In genomic region chr10:117676644-117677313, GRCm38 (mm10) we compare ENCODE assay signal across 9 mouse cellular contexts. TPM values are rescaled to one million over a fixed set of nuclear protein-coding genes. Genes with fewer than 3 reads are reported as not detected.
DNase-seq lines count a peak whose midpoint lies in the region; ATAC-seq and TF ChIP-seq lines count a peak whose summit lies in the region.
"Had no signal": no experiment of that assay in that cellular context is flagged by ENCODE, and none has a peak within 500 bp of the region (broad histone marks: within the 10 kb centered on the region; RNA-seq: fewer than 3 reads in every experiment).

No protein-coding gene starts in this region.

- peak overlapping the region; percentile 65 for H3K4me2 ChIP-seq in hindbrain, embryonic 13.5 days
- H3K4me2 ChIP-seq in midbrain, embryonic 14.5 days (ENCODE audit: low read length): peak overlapping the region; percentile 63

- no peaks in the 10 kb centered on the region for H3K4me1 ChIP-seq in embryonic fibroblast, embryonic 13.5 days (ENCODE audit: control insufficient read depth, insufficient read depth, low read length)
- peaks cover 12% of the 10 kb centered on the region for H3K4me1 ChIP-seq in hindbrain, embryonic 13.5 days (replicated peaks)
- no peaks in the 10 kb centered on the region for H3K4me1 ChIP-seq in midbrain, embryonic 14.5 days (ENCODE audit: control insufficient read depth, insufficient read depth, low read length)

- intact Hi-C loops in left cerebral cortex, postnatal 14 days (cut with DNase I): loop anchor here (1.0 to 10.0 kb wide), 4 partner anchors 162 to 454 kb away; partner anchors contain the start of gene Yeats4

- TF ChIP-seq POLR2A in brain, embryonic 14.5 days (IDR thresholded peaks at IDR 0.05; ENCODE audit: borderline replicate concordance, extremely low read depth, insufficient read depth, insufficient read length, poor library complexity, severe bottlenecking): no peak
- TF ChIP-seq POLR2A in embryonic fibroblast, embryonic 13.5 days (IDR thresholded peaks at IDR 0.05; ENCODE audit: low read depth, low read length): no peak

- no peaks in the 10 kb centered on the region for H3K9me3 ChIP-seq in hindbrain, embryonic 13.5 days
- no peaks in the 10 kb centered on the region for H3K9me3 ChIP-seq in midbrain, embryonic 14.5 days (ENCODE audit: control insufficient read depth, low read length)

- H3K27me3 ChIP-seq in hindbrain, embryonic 13.5 days: peaks cover 3% of the 10 kb centered on the region; the same call in 1 of the 2 replicates
- H3K27me3 ChIP-seq in midbrain, embryonic 14.5 days (ENCODE audit: control insufficient read depth, insufficient read depth, low read length): no peaks in the 10 kb centered on the region

- DNase-seq in adrenal gland, postnatal 14 days: peak; percentile 38
- no peak for DNase-seq in adrenal gland, adult 18-20 months (ENCODE audit: low spot score in 2 of 2)
- DNase-seq in brain, embryonic 14.5 days (ENCODE audit: low read depth): peak; percentile 88
- peak; percentile 20 to 39 for DNase-seq in left cerebral cortex, postnatal 14 days (ENCODE audit: low spot score in 2 of 2)
- DNase-seq in midbrain, embryonic 14.5 days: peak; percentile 89
- no peak for DNase-seq in ovary, postnatal 10 days (ENCODE audit: low spot score)

- peak overlapping the region; percentile 13; the same call in 1 of the 2 replicates for H3K4me3 ChIP-seq in embryonic fibroblast, embryonic 13.5 days (ENCODE audit: insufficient read depth, low read length)
- peak overlapping the region; percentile 35 for H3K4me3 ChIP-seq in hindbrain, embryonic 13.5 days
- H3K4me3 ChIP-seq in midbrain, embryonic 14.5 days (replicated peaks; ENCODE audit: low read depth, low read length): peak overlapping the region; percentile 40

- ATAC-seq in hindbrain, embryonic 13.5 days (ENCODE audit: low FRiP score): no peak
- ATAC-seq in midbrain, embryonic 14.5 days (ENCODE audit: low FRiP score, low TSS enrichment): peak; percentile 26; the same call in 1 of the 2 replicates

- WGBS in hindbrain, embryonic 13.5 days: 25% methylated on average over 17 of the region's 17 CpGs
- WGBS in midbrain, embryonic 14.5 days: 21% methylated on average over 17 of the region's 17 CpGs

- peak overlapping the region; percentile 68 for H3K9ac ChIP-seq in hindbrain, embryonic 13.5 days
- H3K9ac ChIP-seq in midbrain, embryonic 14.5 days (replicated peaks; ENCODE audit: low read length): peak overlapping the region; percentile 49

- no peak overlapping the region for H3K27ac ChIP-seq in embryonic fibroblast, embryonic 13.5 days (ENCODE audit: insufficient read depth, low read length)
- H3K27ac ChIP-seq in hindbrain, embryonic 13.5 days: peak overlapping the region; percentile 84
- H3K27ac ChIP-seq in midbrain, embryonic 14.5 days (replicated peaks; ENCODE audit: low read depth, low read length): peak overlapping the region; percentile 83; the same call in 1 of the 2 replicates
- H3K27ac ChIP-seq: macrophage had no signal

- no peaks in the 10 kb centered on the region for H3K36me3 ChIP-seq in hindbrain, embryonic 13.5 days
- H3K36me3 ChIP-seq in midbrain, embryonic 14.5 days (ENCODE audit: control insufficient read depth, insufficient read depth, low read length): no peaks in the 10 kb centered on the region

- TF ChIP-seq CTCF in brain, embryonic 14.5 days (IDR thresholded peaks at IDR 0.05; ENCODE audit: borderline replicate concordance, extremely low read depth, insufficient read depth, insufficient read length): peak; percentile 26; the same call in 1 of the 2 replicates
- no peak for TF ChIP-seq CTCF in embryonic fibroblast, embryonic 13.5 days (IDR thresholded peaks at IDR 0.05; ENCODE audit: borderline replicate concordance, insufficient read depth, low read length)

RNA-seq across cellular contexts. Expression of gene Mdm2, which starts 33.8 kb away (rescaled TPM):
- total RNA-seq in adrenal gland, postnatal 14 days (2021): 42.6 and 53.7 TPM in 2 replicates
- 10 to 100 TPM; 48.2 to 54.8 TPM for total RNA-seq in adrenal gland, adult 18-20 months (2021)
- polyA plus RNA-seq in brain, embryonic 14.5 days (2012; rRNA removed): 61.4 and 70.6 TPM in 2 replicates
- 122 and 229 TPM in 2 replicates for polyA plus RNA-seq in embryonic fibroblast, embryonic 13.5 days (2011; ENCODE audit: insufficient read length, low read depth, missing spikeins)
- polyA plus RNA-seq in hindbrain, embryonic 13.5 days (2015; fragmentation: Nextera tagmentation; extraction: Ambion mirVana): 53.6 and 56.5 TPM in 2 replicates
- 10 to 100 TPM; 49.9 to 50.4 TPM for total RNA-seq in left cerebral cortex, postnatal 14 days (2021)
- 49.0 and 57.3 TPM in 2 replicates for polyA plus RNA-seq in midbrain, embryonic 14.5 days (2014; fragmentation: Nextera tagmentation; extraction: Ambion mirVana)

RNA-seq across cellular contexts. Expression of gene Cpm, which starts 47.5 kb away (rescaled TPM):
- 23.7 and 28.6 TPM in 2 replicates for total RNA-seq in adrenal gland, postnatal 14 days (2021)
- total RNA-seq in adrenal gland, adult 18-20 months (2021): 10 to 100 TPM; 20.3 to 33.2 TPM
- 3.4 and 3.7 TPM in 2 replicates for polyA plus RNA-seq in brain, embryonic 14.5 days (2012; rRNA removed)
- polyA plus RNA-seq in embryonic fibroblast, embryonic 13.5 days (2011; ENCODE audit: insufficient read length, low read depth, missing spikeins): 1.4 and 1.6 TPM in 2 replicates
- polyA plus RNA-seq in hindbrain, embryonic 13.5 days (2015; fragmentation: Nextera tagmentation; extraction: Ambion mirVana): 3.1 and 3.7 TPM in 2 replicates
- 1 to 10 TPM; 3.2 to 3.6 TPM for total RNA-seq in left cerebral cortex, postnatal 14 days (2021)
- 3.9 and 5.4 TPM in 2 replicates for polyA plus RNA-seq in midbrain, embryonic 14.5 days (2014; fragmentation: Nextera tagmentation; extraction: Ambion mirVana)

Comparison
In these comparisons a context has a peak if more than half of its experiments do, and no peak if none do; other contexts are left out.
1. DNase-seq: peak in adrenal gland, postnatal 14 days (single experiment), brain, embryonic 14.5 days (single experiment), left cerebral cortex, postnatal 14 days (2 of 2) and midbrain, embryonic 14.5 days (single experiment); none in adrenal gland, adult 18-20 months (0 of 2) and ovary, postnatal 10 days (single experiment).
2. Peak in every context shown above with its lines, with median percentiles within 50 percentile points of each other: H3K4me3 ChIP-seq.